Mouse (Mus musculus) left cerebral cortex, postnatal 4 days (tissue): ENCODE data around the gene Ubash3a. TPM values are rescaled to one million over a fixed set of nuclear protein-coding genes. Genes with fewer than 3 reads are reported as not detected.
A peak's percentile ranks its signal among the peaks of the same experiment; 100 is the strongest.

ENCODE experiments used
- DNase-seq: peaks from one replicate; pipeline ENCODE4 v3.0.0-alpha.2; 2022
- intact Hi-C: fragments of 180-260 bp; cut with DNase I; formaldehyde crosslinking; loops from one replicate; pipeline ENCODE4 v1.15.1; 2025
- total RNA-seq, 2 experiments: library from RNA; stranded (reverse); gene quantifications; 2 replicates each; pipeline ENCODE4 v1.2.3; 2021

Gene Ubash3a
- total RNA-seq, 2 experiments from 2014 or later = not detected

DNA sequence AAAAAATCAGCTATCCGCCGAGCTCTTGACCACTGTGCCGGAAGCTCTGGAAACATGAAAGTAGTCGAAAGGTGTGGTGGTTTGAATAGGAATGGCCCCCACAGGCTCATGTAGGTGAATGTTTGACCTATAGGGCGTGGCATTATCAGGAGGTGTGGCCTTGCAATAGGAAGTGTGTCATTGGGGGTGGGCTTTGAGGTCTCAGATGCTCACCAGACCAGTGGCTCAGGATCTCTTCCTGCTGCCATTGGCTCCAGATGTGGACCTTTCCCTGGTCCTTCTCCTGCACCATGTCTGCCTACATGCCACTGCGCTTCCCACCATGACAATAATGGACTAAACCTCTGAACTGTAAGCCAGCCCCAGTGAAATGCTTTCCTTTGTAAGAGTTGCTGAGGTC is 4.2 kb downstream of the Ubash3a start:
- intact Hi-C loops = no loop called here
- DNase-seq = no peak

DNA sequence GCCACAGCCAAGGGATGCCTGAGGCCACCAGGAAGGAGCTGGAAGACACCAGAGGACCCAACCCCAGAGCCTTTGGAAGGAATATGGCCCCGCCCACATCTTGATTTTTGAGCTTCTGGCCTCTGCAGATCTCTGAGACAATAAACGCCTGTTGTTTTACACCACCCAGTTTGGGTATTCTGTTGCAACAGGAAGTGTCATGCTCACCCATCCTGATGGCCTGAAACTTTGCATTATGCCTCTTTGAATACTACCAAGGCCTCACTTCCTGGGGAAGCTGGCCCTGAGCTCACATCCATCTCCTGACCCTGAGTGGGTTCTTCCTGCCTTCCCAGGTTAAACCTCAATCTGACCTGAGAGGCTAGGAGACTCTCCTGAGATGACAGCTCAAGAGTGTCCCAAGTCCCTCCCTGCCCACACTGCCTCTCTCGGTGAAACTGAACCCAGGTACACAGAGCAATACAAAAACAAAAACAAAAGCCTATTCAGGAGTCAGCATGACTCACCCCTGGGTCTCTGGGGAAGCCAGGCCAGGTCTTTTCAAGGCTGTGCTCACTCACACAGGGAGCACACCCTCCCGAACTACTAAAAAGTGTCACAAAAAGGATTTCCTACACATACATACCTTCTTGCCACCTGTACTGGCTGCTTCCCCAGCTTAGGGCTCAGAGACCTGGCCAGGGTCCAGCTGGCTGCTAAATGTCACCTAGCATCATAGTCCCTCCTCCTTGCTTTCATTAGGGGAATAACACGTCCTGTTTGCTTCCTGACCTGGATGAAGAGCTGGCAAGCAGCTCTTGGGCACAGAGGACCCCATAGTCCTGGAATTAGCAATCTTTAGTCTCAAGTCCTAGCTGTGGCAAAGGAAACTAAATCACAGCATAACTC is 8.6 kb downstream of the Ubash3a start:
- intact Hi-C loops = no loop called here
- peak; percentile 45 for DNase-seq

DNA sequence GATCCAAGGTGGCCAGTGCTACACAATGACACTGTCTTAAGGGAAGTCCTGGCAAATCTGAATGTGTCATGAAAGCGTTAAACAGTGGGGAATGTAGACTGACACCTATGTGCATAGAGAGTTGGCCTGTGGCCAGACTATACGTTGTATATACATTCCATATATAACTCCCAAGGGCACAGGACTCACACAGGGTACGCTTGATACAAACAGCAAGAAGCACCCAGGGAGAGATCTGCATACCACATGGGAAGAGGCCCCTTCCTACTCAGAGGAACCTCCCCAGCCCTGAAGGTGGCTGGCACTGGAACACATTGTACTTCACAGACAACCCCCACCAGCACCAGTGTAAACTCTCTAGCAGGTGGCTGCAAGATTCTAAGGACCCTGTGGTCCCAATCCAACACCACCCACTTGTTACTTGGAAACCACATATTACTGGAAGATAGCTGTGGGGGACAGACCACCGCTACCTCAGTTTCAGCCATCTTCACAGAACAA is 15.2 kb downstream of the Ubash3a start:
- intact Hi-C loops = no loop called here
- no peak for DNase-seq

- no peak for DNase-seq
- intact Hi-C loops = no loop called here
Observed at GRCm38 (mm10) chr17:31223835-31224234, 16.2 kb downstream of the Ubash3a start.

- DNase-seq = no peak
- intact Hi-C loops = no loop called here
Observed at GRCm38 (mm10) chr17:31224591-31224990, 16.9 kb downstream of the Ubash3a start.

DNA sequence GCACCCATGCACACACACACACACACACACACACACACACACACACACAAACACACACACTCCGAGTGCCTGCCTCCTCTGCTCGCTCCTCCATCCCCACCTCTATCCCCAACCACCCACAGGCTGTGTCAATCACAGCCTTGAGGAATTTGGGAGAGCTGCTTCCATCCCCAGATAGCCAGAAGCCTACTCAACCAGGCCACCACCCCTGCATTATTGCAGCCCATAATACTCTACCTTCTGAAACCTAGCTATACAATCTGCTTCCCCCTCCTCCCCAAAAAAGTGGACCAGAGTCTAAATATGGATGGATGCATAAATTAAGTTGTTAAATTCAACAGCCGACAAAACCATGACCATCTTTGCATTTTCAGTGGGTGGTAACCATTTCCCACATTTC is 18.7 kb downstream of the Ubash3a start:
- no peak for DNase-seq
- intact Hi-C loops = no loop called here

DNA sequence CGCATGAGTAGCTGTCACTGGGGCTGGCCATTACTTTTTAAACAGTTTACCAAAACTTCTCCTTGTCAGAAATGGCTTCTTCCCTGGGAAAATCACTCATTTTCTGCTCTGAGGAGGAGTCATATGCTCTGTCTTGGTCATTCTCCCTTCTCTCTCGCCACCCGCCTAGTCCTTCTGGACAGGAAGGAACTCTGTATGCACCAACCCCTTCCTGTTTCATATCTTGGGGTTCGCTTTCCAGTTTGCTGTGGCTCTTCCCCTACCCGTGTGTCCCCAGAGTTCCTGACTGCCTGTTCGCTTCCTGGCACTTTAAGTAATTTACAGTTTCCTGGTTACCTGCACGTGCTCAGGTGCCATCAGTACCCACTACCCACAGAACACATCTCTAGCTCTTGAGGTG is 19.3 kb downstream of the Ubash3a start:
- no peak for DNase-seq
- intact Hi-C loops = no loop called here

DNA sequence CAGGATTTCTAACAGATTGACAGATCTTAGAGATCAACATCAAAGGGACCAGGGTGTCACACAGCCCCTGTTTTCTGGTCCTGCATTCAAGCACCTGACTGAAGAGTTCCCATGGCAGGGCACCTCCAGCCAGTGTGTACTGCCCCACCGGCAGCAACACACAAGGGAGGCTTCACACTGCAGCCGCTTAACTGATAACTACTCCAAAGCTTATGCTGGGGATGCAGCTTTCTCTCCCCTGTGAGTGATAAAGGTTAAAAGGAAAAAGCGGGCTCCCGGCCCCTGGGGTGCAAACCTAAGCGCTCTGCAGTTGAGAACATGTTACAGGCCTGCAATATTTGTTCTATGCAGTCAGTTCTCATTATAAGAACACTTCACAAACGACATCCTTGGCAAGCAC is 24.1 kb downstream of the Ubash3a start:
- no peak for DNase-seq
- intact Hi-C loops = no loop called here

DNA sequence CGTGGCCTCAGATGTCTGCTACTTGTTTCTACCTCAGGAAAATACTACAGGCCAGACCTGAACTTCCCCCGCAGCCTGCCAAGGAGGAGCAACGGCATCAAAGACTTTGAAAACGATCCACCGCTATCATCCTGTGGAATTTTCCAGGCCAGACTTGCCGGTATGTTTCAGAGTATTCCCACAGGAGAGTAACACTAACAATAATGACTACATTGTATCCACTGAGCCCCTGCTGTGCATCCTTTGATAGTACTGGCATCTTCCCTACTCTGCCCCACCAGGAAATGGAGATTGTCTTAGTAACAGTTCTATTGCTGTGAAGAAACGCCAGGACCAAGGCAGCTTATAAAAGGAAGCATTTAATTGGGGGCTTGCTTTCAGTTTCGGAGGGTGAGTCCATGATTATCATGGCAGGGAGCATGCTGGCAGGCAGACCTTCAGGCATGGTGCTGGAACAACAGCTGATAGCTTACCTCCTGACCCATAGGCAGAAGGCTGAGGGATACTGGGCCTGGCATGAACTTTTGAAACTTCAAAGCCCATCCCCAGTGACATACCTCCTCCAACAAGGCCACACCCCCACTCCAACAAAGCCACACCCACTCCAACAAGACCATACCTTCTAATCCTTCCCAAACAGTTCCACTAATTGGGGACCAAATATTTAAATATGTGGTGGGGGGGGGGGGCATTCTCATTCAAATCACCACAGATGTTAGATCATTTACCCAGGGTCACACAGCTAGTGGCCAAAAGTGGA is 24.8 kb downstream of the Ubash3a start:
- intact Hi-C loops = no loop called here
- DNase-seq = no peak

DNA sequence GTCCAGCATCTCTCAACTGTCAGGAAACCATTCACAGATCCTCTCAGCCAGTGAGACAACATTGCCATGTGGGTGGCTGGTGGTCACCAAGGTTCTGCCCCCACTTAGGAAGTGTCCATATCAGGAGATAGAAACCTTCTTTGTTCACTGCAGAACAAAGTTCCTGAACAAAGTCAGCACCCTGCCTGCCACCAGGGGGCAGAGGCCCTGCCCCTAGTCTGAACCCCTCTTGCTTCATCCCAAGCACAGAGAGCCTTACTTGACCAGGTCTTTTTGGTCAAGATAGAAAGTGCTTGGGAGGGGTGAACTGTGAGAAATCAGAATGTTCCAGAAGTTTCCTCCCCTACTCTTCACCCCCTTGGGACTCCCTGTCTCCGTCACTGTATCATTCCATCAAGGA is 28.2 kb downstream of the Ubash3a start:
- intact Hi-C loops = no loop called here
- no peak for DNase-seq

DNA sequence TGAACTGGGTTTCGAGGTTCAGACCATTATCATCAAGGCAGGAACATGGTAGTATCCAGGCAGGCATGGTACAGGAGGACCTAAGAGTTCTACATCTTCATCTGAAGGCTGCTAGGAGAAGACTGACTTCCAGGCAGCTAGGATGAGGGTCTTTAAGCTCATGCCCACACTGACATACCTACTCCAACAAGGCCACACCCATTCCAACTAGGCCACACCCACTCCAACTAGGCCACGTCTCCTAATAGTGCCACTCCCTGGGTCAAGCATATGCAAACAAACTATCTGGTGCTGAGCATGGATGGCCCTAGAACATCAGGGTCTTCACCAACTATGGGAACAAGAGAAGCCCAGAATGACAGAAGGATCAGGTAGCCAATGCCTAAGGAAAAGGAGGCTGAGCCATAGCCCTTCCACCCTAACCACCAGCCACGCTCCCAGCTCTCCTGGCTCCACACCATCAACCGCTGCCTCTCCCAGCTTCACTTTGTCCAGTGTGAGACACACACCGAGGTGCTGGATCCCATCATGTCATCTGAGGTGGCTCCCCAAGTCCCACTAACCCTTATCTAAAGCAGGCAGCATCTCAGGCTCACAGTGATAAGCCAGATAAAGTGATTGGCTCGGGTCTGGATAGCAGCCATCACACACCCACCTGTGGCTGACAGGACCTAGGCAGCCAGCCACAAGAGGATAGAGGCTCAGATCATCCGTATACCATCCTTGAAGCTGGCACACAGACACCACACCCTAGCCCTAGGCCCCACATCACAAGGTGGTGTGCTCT is 30.8 kb downstream of the Ubash3a start:
- intact Hi-C loops = no loop called here
- DNase-seq = no peak

GRCm38 (mm10) chr17:31241156-31241555 is 33.5 kb downstream of the Ubash3a start:
- no peak for DNase-seq
- intact Hi-C loops = no loop called here

- DNase-seq = no peak
- intact Hi-C loops = no loop called here
Observed at GRCm38 (mm10) chr17:31242764-31243163, 35.1 kb downstream of the Ubash3a start.

DNA sequence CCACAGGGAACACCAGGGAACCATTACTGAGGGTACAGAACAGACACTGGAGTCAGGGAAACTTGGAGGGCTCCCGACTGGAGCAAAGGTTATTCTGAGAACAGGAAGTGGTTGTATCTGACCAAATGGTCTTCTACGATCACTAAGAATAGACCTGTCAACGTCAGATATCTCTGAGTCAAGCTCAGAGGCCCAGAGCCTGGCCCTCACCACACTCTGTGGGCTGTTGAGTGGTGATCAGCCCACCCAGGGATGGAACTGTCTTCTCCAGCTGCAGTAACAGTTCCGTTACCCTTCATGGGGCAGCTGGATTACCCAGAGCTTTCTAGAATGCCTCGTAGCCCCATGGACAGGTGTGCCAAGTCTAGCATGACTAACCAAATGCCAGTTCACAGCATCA is 37.6 kb downstream of the Ubash3a start:
- DNase-seq = no peak
- intact Hi-C loops = no loop called here

- intact Hi-C loops = no loop called here
Observed at GRCm38 (mm10) chr17:31247144-31247543, 39.5 kb downstream of the Ubash3a start.

GRCm38 (mm10) chr17:31253951-31254350 is 46.3 kb downstream of the Ubash3a start:
- DNase-seq = no peak
- intact Hi-C loops = loop anchor here (1.0 kb wide), 1 partner anchor 55 kb away; no protein-coding TSS in a partner anchor

More at GRCm38 (mm10) chr17:31247144-31247543, 39.5 kb downstream of the Ubash3a start:
- no peak for DNase-seq

- DNase-seq = peak; percentile 90
- intact Hi-C loops = loop anchor here (1.0 kb wide), 1 partner anchor 55 kb away; no protein-coding TSS in a partner anchor
Observed at GRCm38 (mm10) chr17:31254463-31254931, 46.8 kb downstream of the Ubash3a start.

DNA sequence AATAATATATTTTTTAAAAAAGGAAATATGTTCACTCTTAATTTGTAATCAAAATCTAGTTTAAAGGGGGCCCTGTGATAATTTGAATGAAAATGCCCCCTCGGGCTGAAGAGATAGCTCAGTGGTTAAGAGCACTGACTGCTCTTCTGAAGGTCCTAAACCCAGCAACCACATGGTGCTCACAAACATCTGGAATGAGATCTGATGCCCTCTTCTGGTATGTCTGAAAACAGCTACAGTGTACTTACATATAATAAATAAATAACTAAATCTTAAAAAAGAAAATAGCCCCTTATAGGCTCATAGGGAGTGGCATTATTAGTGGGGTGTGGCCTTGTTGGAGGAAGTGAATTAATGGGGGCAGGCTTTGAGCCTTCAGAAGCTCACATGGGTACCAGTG is 49.5 kb downstream of the Ubash3a start:
- no peak for DNase-seq
- intact Hi-C loops = no loop called here

DNA sequence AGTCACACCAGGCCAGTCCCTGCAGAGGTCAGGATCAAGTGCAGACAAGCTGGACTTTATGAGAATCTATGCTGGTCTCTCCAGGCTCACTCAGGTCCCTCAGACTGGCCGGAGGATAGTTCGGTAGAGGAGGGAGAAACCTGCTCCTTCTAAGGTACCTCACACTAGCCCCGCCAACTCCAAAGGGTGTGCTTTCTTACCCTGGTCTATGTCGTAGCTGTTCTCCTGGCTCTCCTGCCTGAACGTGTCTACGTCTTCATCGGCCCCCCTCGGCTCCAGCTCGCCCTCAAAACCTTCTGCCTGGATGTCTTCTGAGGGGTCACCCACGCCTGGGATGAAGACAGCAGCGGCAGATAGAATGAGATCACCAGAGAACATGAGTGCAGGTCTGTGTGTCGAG is 50.2 kb downstream of the Ubash3a start:
- no peak for DNase-seq
- intact Hi-C loops = loop anchor here (2.0 kb wide), 1 partner anchor 39 kb away; no protein-coding TSS in a partner anchor

- intact Hi-C loops = loop anchor here (2.0 kb wide), 1 partner anchor 38 kb away; no protein-coding TSS in a partner anchor
- DNase-seq = no peak
Observed at GRCm38 (mm10) chr17:31258310-31258865, 50.7 kb downstream of the Ubash3a start.
